Mouse (Mus musculus) limb, embryonic 14.5 days (tissue): ENCODE results near the gene Zfp105. TPM values are rescaled to one million over a fixed set of nuclear protein-coding genes. Genes with fewer than 3 reads are reported as not detected.

Experiments
- ATAC-seq: fragments of 200-750 bp; cut with Nextera tagmentation; 2 replicates; pipeline ENCODE4 v1.8.0; 2017; ENCODE audit warnings: low read depth, moderate number of reproducible peaks, moderate TSS enrichment; ENCODE audit not compliant: low FRiP score
- DNase-seq: peaks from one replicate; pipeline ENCODE4 v3.0.0-alpha.2; 2015; ENCODE audit warnings: low spot score
- H3K27ac ChIP-seq: fragments of 300-500 bp; sonication (generic); replicated peaks from 2 replicates; pipeline ENCODE4 v1.5.1; 2014; ENCODE audit warnings: low read depth, mild to moderate bottlenecking, low read length, moderate library complexity, mixed read lengths
- H3K27me3 ChIP-seq: fragments of 300-500 bp; sonication (generic); 2 replicates; pipeline ENCODE4 v1.6.1; 2014; ENCODE audit warnings: low read length, mixed read lengths; ENCODE audit not compliant: control insufficient read depth, insufficient read depth
- H3K36me3 ChIP-seq: fragments of 300-500 bp; sonication (generic); 2 replicates; pipeline ENCODE4 v1.6.1; 2014; ENCODE audit warnings: mild to moderate bottlenecking, low read length, moderate library complexity, mixed read lengths; ENCODE audit not compliant: control insufficient read depth, insufficient read depth
- H3K4me1 ChIP-seq: fragments of 300-500 bp; sonication (generic); 2 replicates; pipeline ENCODE4 v1.6.1; 2014; ENCODE audit warnings: antibody characterized with exemption, low read length, mixed read lengths; ENCODE audit not compliant: control insufficient read depth, insufficient read depth
- H3K4me2 ChIP-seq: fragments of 300-500 bp; sonication (generic); replicated peaks from 2 replicates; pipeline ENCODE4 v1.6.1; 2014; ENCODE audit warnings: low read depth, mild to moderate bottlenecking, low read length, moderate library complexity; ENCODE audit not compliant: severe bottlenecking
- H3K4me3 ChIP-seq: fragments of 300-500 bp; sonication (generic); replicated peaks from 2 replicates; pipeline ENCODE4 v1.5.1; 2014; ENCODE audit warnings: low read length
- H3K9ac ChIP-seq: fragments of 300-500 bp; sonication (generic); 2 replicates; pipeline ENCODE4 v1.6.1; 2014; ENCODE audit warnings: mild to moderate bottlenecking, low read depth, low read length, moderate library complexity; ENCODE audit not compliant: severe bottlenecking
- H3K9me3 ChIP-seq: fragments of 300-500 bp; sonication (generic); 2 replicates; pipeline ENCODE4 v1.6.1; 2016; ENCODE audit warnings: low read length; ENCODE audit not compliant: control insufficient read depth
- POLR2A ChIP-seq: fragments of 200-500 bp; IDR thresholded peaks from 2 replicates; pipeline ENCODE4 v1.8.0; 2012; ENCODE audit warnings: inconsistent platforms, mild to moderate bottlenecking, moderate library complexity, borderline replicate concordance; ENCODE audit not compliant: insufficient read depth, insufficient read length; ENCODE audit errors: extremely low read depth
- WGBS: fragments of 180-500 bp; shearing (Covaris S2); extraction: QIAGEN DNeasy Blood & Tissue Kit; methylation state at CpG from one replicate; pipeline ENCODE4 v1.1.7; 2014; 5-methylcytosine and 5-hydroxymethylcytosine counted together
- polyA plus RNA-seq, 2 experiments: library from polyadenylated mRNA; depleted of rRNA in 1 of 2; stranded (reverse) in 1 of 2; unstranded in 1 of 2; fragments of >200 nt; fragmentation: Nextera tagmentation in 1 of 2; extraction: Ambion mirVana in 1 of 2; gene quantifications; 2 replicates each; pipeline versions ENCODE4 v1.2.1 to v1.2.3; 2012 to 2014

Gene Zfp105
- polyA plus RNA-seq (2012; rRNA removed) (9.7 and 13.3 TPM in 2 replicates), polyA plus RNA-seq (2014; fragmentation: Nextera tagmentation; extraction: Ambion mirVana) (17.4 and 18.8 TPM in 2 replicates)

DNA sequence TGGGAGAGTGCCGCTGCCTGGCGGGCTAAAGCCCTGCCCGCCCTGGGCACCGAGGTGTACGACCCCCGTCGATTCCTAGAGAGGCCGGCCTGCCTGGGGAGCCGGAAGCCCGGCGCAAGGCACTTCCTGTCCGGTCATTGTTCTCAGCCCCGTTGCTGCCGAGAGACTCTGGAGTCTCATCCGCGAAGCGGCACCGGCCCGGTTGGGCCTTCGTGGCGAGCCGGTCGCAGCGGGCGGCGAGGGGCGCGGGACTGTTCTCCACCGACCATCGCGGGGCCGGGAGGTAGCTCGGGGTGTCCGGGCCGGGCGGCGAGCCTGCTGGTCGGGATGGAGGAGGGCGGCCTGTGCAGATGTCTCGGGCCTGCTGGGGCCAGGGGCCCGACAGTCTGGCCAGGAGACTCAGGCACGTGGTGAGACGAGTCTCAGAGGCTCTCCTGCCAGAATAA, at the start of gene Zfp105:
TSS of gene Zfp105 (plus strand) at position 137 of the 446 bp plus-strand sequence.
- Histone ChIP-seq H3K4me2 (peak within 1 kb of the TSS; percentile 55), H3K9ac (peak within 1 kb of the TSS; percentile 97), H3K4me1 (peaks cover 5% of the 10 kb centered on the region), H3K27ac (peak within 1 kb of the TSS; percentile 83), H3K9me3 (no peaks in the 10 kb centered on the region), H3K36me3 (peaks cover 32% of the 10 kb centered on the region), H3K27me3 (no peaks in the 10 kb centered on the region), H3K4me3 (peak within 1 kb of the TSS; percentile 78)
- ATAC-seq (peak; percentile 97), DNase-seq (peak; percentile 87)
- 0 out of 2 replicates have a peak, but pooled peaks have one; percentile 40 for TF ChIP-seq POLR2A
- under 1% methylated on average over 43 of the region's 43 CpGs for WGBS

DNA sequence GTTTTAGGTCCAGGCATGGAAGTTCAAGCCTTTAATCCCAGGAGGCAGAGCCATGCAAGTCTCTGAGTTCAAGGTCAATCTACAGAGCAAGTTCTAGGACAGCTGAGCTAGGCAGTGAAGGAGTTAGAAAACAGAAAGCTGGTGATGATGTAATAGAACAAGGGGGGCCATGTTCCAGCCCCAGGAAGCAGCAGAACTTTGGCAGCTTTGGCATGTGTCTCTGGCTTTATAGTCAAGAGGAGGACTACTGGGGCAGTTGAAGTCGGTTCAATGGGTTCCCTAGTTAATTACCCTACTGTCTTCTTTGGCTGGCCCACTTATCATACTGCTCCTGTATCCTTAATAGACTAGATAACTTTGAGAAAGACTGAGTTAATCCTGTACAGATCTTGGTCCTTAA, 48.2 kb upstream of the Zfp105 start:
- no peaks in the 10 kb centered on the region for H3K9me3 ChIP-seq
- no peak overlapping the region for H3K27ac ChIP-seq
- no peak for DNase-seq
- H3K4me2 ChIP-seq, result no peak overlapping the region
- H3K4me3 ChIP-seq, result no peak overlapping the region
- no peak overlapping the region for H3K9ac ChIP-seq
- H3K4me1 ChIP-seq, result no peaks in the 10 kb centered on the region
- no peak for TF ChIP-seq POLR2A
- no peaks in the 10 kb centered on the region for H3K27me3 ChIP-seq
- no peaks in the 10 kb centered on the region for H3K36me3 ChIP-seq
- ATAC-seq, result no peak
- WGBS, result 67% methylated on average over 1 of the region's 1 CpGs

GRCm38 (mm10) chr9:122875145-122875544, 47.7 kb upstream of the Zfp105 start:
- Histone ChIP-seq H3K9ac (no peak overlapping the region), H3K4me3 (no peak overlapping the region), H3K36me3 (no peaks in the 10 kb centered on the region), H3K4me1 (no peaks in the 10 kb centered on the region), H3K4me2 (no peak overlapping the region), H3K9me3 (no peaks in the 10 kb centered on the region), H3K27ac (no peak overlapping the region), H3K27me3 (no peaks in the 10 kb centered on the region)
- WGBS, result 94% methylated on average over 2 of the region's 2 CpGs
- DNase-seq, result no peak
- ATAC-seq, result no peak
- no peak for TF ChIP-seq POLR2A

GRCm38 (mm10) chr9:122885385-122885784, 37.5 kb upstream of the Zfp105 start, which contains the start of gene Zkscan7:
Gene Zkscan7, plus strand, starts transcription at chr9:122885685.
- no peak within 1 kb of the TSS for H3K27ac ChIP-seq
- no peak for ATAC-seq
- peak within 1 kb of the TSS; percentile 80 for H3K4me3 ChIP-seq
- H3K9ac ChIP-seq, result 0 out of 2 replicates have a peak within 1 kb of the TSS, but pooled peaks have one; percentile 86
- H3K4me2 ChIP-seq, result peak within 1 kb of the TSS; percentile 79
- H3K36me3 ChIP-seq, result no peaks in the 10 kb centered on the region
- H3K27me3 ChIP-seq, result no peaks in the 10 kb centered on the region
- no peak for DNase-seq
- peaks cover 9% of the 10 kb centered on the region; the same call in 1 of the 2 replicates for H3K9me3 ChIP-seq
- peaks cover 10% of the 10 kb centered on the region for H3K4me1 ChIP-seq
- TF ChIP-seq POLR2A, result no peak
- WGBS, result 85% methylated on average over 3 of the region's 3 CpGs

- 6% methylated on average over 54 of the region's 54 CpGs for WGBS
Observed at GRCm38 (mm10) chr9:122886372-122887179, 36.3 kb upstream of the Zfp105 start.

More at GRCm38 (mm10) chr9:122886372-122887179, 36.3 kb upstream of the Zfp105 start:
- Histone ChIP-seq H3K4me3 (peak overlapping the region; percentile 80), H3K9ac (peak overlapping the region; percentile 86), H3K36me3 (0 out of 2 replicates have a peak, but pooled peaks cover 4% of the 10 kb centered on the region), H3K4me1 (peaks cover 10% of the 10 kb centered on the region), H3K4me2 (peak overlapping the region; percentile 79), H3K27ac (peak overlapping the region; percentile 55; the same call in 1 of the 2 replicates), H3K9me3 (peaks cover 9% of the 10 kb centered on the region; the same call in 1 of the 2 replicates), H3K27me3 (no peaks in the 10 kb centered on the region)
- DNase-seq, result peak; percentile 83
- TF ChIP-seq POLR2A, result 0 out of 2 replicates have a peak, but pooled peaks have one; percentile 28
- peak; percentile 85; the same call in 1 of the 2 replicates for ATAC-seq
